Mouse (Mus musculus) kidney, adult 11 months (tissue): ENCODE data around the gene Kri1.
"Not testable (repeated sequence)": the region's sequence is repeated elsewhere in the genome, so short reads cannot be mapped to it uniquely, and the experiment has no call there.

Experiments used
- DNase-seq: peaks from one replicate; pipeline ENCODE4 v3.0.0; 2022

Kri1 gene

DNA sequence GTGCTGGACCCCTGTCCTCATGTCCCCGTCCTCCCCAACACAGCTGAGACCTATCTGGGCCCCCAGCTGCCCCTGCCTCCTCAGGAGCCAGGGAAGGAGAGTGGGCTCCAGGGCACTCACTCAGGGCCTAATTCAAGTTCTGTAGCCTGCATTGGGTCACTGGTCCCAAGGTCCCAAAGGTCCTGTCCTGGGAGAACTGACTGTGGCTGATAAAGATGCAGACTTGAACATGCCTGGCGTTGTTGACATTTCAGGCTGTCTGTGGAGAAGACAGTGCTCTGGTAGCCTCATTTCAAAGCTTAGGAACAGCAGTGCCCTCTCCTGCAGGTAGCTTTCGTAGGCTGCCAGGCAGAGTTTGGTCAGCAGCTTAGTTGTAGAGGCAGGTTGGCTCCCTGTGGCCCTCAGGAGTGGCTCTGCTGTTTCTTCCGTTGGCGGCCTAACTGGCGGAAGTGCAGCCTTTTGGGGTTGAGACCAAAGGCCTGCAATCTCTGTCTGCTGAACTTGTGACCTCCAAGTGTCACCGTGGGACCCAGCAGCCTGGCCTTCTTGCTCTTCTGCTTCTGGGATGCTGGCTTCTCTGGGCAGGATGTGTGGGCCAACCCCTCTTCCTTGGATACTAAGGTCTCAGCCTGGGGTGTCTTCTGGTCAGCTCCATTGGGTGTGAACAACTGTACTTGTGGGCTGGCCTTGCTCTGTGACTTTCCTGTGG, 14.1 kb downstream of the Kri1 start:
- no peak for DNase-seq

DNA sequence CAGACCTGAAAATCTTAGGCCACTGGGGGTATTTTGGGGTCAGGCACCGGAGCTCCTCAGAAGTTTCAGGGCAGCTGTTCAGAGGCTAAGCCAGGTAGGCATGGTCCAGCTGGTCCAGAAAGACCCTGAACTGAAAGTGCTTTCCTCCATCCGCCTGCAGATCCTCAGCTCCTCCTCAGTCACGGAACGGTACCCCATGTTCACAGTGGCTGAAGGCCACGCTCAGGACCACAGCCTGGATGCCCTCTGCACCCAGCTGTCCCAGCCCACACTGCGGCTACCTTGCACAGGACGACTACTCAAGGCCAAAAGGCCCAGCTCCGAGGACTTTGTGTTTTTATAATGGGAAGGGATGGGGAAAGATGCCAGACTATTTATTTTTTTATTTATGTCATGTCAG, 14.7 kb downstream of the Kri1 start:
- no peak for DNase-seq

DNA sequence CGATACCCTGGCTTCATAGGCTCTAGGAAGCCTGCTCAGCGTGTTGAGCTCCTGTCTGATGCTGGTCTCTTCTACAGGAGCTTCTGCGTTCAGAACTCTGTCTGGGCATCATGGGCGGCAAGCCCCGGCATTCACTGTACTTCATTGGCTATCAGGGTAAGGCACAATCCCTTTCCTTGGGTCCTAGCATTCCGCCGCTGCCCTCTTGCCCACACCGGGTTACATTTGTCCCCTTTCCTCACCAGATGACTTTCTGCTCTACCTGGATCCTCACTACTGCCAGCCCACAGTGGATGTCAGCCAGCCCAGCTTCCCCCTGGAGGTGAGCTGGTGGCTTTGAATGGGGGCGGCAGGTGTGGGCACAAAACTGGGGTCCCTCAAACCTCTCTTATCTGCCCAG, 15.4 kb downstream of the Kri1 start:
- no peak for DNase-seq

DNA sequence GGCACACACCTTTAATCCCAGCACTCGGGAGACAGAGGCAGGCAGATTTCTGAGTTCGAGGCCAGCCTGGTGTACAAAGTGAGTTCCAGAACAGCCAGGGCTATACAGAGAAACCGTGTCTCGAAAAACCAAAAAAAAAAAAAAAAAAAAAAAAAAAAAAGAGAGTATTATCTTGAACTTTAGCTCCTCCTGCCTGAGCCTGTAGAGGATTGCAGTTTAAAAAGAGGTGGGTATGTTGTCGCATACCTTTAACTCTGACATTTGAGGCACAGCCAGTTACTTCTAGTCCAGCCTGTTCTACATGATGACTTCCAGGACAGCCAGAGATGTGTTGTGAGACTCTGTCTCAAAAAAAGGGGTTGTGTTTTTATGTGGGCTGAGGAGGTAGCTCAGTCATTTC, 18.2 kb downstream of the Kri1 start:
- DNase-seq: not testable (repeated sequence)

DNA sequence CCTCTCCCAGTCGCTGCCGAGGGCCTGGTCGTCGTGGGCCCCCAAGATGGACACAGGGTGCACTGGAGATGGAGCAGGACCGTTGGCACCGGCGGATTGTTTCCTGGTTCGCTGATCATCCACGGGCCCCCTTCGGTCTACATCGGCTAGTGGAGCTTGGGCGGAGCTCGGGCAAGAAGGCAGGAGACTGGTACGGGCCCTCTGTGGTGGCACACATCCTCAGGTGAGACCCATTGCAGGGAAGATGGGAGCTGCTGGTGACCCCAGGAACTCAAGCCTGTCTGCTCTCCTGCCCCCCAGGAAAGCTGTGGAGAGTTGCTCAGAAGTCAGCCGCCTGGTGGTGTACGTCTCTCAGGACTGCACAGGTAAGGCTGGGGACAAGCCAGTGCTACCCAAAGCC, 19.5 kb downstream of the Kri1 start:
- no peak for DNase-seq

DNA sequence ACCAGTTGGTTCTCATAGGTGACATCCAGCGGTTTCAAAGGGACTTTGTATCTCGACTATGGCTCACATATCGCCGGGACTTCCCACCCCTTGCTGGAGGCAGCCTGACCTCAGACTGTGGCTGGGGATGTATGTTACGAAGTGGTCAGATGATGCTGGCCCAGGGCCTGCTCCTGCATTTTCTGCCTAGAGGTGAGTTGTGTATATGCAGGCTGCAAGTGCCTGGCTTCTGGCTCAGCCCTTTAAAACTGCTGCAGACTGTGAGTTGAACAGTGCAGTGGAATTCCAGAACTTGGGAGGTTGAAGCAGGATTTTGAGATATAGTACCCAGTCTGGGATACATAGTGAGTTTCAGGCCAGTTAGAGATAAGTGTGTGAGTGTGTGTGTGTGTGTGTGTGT, 20.9 kb downstream of the Kri1 start:
- no peak for DNase-seq

DNA sequence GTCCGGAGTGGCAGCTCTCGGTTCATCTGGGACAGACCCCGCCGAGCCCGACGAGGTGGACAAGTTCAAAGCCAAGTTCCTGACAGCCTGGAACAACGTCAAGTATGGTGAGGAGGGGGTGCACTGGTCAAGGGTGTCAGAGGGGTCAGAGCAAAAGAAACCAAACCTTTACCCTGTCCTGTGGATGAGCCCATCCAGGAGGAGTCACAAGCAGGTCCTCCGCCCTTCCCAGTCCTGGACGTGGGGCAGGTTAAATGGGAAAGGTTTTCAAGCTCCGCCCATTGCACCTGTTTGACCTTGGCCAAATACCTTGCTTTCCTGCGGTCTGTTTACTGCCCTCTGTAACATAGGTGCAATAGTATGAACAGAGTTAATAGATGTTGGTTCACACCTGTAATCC, 22.2 kb downstream of the Kri1 start:
- DNase-seq: peak; percentile 79

DNA sequence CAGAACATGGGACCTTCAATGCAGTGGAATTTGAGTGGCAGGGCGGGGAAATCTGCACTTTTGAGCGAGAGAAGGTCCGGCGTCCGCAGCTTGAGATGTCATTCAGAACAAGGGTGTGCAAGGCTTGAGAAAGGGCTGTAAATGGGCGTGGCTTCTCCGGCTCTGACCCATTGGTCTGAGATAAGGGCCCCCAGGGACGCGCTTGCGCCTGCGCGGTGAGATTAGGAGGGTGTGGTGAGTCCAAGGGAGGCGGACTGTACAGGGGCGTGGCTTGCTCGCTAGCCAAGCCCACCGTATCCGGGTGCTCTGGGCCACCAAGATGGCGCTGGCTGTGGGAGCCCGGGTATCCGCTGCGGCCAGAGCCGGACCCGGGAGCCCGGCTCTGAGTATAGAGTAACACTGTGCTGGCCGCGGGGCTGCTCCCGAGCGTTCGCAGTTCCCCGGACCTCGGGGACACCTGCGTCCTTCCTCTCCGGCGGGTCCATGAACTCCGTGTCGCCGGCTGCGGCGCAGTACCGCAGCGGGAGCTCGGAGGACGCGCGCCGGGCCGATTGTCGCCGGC, 22.7 kb downstream of the Kri1 start, which contains the start of gene Atg4d:
Gene Atg4d, plus strand, starts transcription at position 294 of the 562 bp plus-strand sequence.
- DNase-seq: peak; percentile 99

DNA sequence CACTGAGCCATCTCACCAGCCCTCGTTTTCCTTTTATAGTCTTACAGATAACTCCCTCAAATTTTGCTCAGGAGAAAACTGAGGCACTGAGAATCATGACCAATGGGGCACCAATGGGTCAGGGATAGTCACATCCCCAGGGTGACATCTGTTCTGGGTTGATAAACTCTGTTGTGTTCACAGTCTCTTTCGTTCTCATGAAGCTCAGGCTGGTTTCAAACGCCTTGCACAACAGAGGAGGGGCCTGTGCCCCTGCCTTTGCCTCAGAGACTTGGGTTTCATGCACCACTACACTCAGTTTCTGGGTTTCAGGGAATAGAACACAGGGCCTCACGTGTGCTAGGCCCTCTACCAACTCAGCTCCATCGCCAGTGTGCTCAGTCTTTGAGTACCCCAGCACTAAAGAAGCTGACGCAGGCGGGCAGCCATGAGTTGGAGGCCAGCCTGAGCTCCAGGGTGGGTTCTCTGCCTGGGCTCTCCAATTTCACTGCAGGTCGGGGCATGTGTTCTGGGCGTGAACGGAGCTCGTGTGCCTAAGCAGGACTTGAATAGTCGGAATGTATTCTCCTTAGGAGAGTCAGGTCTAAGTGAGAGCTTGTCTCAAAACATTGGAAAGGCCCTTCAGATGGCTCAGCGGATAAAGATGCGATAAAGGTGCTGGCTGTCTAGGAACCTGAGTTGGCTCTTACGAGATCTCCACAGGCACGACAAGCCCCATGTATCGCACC, 23.3 kb downstream of the Kri1 start:
- no peak for DNase-seq

DNA sequence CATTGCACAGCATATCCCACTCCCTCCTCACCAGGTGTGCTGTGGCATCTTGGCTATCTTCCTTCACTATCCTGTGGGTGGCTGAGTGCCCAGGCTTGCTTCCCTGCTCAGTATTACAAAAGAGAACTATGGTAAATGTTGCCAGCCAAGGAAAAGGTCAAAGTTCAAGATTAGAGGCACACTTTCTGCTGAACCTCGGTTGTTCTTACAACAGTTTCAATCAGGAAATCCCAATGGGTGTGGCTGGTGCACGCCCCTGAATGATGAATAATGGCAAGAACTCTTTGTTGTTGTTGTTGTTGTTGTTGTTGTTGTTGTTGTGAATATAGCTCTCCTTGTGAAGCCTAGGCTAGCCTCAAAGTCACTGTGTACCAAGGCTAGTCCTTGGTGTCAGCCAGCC, 25.9 kb downstream of the Kri1 start:
- no peak for DNase-seq

DNA sequence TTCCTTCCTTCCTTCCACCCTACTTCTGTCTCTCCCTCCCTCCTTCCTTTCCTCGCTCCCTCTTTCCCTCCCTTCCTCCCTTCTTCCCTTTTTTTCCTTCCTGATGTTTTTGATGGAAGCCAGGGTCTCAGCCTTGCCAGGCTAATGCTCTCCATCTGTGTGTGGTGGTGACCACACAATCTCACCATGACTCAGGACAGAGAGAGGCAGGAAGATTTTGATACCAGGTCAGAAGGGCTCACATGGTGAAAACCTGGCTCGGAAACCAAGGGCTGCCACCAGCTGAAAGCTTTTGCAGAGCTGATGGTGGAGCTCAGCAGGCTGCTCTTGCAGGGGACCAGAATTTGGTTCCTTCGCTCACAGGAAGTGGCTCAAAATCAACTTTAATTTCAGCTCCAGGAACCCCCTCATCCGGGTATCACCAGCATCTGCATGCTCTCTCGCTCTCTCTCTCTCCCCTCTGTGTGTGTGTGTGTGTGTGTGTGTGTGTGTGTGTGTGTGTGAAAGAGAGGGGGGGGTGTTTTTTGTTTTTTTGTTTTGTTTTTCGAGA, 27.2 kb downstream of the Kri1 start:
- DNase-seq: no peak

DNA sequence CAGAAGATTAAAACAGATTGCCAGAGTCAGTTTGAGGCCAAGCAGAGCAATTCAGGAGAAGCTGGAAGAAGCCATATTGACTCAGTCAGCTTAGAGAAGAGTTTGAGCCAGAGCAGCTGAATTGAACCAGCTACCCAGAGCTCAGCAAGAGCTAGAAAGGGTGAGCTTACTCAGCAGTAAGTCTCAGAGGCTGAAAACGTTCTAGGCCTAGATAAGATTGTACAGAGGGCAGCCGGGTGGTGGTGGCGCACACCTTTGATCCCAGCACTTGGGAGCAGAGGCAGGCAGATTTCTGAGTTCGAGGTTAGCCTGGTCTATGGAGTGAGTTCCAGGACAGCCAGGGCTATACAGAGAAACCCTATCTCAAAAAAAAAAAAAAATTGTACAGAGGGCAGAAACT, 31.4 kb downstream of the Kri1 start:
- DNase-seq: not testable (repeated sequence)

DNA sequence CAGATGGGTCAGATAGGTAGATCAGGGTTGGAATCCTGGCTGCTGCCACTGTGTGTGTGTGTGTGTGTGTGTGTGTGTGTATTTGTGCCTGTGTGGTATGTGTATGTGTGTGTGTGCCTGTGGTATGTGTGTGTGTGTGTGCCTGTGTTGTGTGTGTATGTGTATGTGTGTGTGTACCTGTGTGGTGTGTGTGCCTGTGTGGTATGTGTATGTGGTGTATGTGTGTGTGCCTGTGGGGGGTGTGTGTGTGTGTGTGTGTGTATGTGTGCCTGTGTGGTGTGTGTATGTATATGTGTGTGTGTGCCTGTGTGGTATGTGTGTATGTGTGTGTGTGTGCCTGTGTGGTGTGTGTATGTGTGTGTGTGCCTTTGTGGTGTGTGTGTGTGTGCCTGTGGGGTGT, 33.1 kb downstream of the Kri1 start:
- no peak for DNase-seq

DNA sequence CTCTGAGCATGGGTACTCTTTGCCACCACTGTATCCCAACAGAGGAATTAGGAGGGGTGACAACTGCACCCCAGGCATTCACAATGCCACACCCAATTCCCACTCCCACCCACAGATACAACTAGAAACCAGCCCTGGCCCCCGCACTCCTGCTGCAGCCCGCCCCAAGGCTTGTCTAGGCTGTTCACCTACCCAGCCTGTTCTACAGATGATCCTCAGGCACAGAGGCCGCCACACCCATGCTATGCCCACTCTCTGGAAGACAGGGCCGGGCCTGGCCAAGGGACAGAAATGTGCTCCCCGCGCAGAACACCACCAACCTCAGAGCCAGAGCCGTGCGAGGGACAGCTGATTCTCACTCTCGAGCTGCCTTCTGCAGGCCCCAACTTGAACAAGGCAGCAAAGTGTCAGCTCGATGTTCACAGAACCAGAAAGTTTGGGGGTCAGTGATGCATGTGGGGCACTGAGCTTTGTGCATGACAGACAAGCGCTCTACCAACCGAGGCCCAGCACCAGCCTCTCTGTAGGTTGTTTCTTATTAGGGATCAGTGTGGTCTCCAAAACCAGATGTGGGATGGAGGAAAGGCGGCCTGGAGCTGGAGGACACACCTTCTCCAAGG, 36.5 kb downstream of the Kri1 start:
- DNase-seq: no peak

DNA sequence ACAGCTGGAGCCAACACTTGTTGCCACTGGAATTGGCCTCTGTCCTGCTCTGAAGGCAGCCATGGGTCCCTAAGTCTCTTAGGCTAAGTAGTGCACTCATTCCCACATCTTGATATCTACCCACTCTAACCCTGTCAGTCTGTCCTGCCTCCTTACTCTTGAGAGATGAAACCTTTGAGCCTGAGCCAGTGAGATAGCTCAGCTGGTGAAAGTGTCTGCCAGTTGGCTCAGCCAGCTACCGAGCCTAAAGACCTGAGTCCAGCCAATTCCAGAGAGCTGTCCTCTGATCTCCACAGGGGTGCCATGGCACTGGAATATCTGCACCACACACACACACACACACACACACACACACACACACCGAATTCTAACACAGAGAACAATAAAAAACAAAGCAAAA, 37.3 kb downstream of the Kri1 start:
- DNase-seq: no peak

DNA sequence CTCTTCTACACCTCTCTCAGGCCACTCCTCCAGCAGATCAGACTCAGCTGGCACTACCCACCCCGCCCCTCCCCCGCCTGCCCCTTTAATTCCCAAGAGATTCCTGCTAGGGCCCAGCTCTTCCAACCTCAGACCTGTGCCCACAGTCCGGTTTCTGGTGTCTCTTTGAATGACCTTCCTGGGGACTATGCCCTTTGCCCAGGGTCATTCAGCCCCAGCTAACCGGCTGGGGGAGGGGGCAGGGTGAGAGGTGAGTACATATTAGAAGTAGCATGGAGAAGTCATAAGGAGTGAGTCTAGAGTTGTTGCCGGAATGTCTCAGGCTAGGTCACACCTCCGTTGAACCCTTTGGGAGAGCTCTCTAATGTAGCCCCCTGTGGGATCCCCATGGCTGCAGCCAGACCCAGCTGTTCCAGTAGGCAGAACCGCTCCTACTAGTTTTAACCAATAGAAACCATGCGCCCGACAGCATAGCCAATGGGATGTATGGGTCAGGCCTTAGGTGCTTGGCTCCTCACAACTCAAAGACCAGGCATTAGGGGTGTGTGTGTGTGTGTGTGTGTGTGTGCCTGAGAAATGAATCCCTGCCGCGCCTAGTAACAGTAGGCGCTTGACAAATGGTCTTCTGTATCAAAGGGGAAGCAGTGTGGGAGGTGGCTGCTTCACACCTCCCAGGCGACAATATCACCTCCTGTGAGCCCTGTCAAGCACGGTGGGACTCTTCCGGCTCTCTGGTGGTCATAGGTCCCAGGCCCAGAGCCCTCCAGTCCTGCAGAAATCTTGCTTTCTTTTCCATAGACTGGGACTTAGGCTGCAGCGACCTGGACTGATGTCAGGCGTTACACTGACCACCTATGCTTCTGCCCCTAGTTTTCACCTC, 37.9 kb downstream of the Kri1 start:
- DNase-seq: no peak

DNA sequence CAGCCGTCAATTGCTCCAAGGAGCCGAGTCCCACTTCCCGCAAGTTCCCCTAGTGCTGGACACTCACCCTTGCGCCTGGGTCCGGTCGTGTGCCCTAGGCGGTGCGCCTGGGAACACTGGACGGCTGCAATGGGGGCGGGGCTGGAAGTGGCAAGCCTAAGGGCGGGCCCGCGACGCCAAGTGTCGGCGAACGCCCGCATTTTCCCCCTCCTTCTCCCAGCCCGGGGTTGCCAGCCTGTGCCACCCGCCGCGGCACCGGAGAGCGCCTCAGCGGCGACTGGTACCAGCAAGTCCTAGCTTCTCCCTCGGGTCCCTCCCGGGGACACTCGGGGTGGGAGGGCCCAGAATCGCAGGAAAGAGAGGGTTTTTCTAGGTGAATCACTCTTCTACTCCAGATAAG, 39.4 kb downstream of the Kri1 start, which contains the start of gene S1pr5:
Gene S1pr5, minus strand, starts transcription at position 118 of the 400 bp plus-strand sequence.
- DNase-seq: peak; percentile 55

DNA sequence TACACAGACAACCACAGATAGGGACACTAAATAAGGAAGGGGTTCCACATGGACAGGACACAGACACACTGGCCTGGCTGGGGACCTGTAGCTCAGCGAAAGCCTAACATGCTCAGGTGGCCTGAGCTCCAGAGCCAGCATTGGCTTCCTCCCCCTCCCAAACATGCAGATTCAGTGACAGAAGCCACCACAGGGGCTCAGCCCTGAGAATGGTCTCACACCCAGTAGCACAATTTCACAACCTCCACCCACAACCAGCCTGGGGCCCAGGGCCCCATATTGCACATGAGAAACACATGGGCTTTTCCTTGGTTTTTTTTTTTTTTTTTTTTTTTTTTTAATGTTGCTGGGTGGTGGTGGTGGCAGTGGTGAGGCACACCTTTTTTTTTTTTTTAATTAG, 41.4 kb downstream of the Kri1 start:
- no peak for DNase-seq

DNA sequence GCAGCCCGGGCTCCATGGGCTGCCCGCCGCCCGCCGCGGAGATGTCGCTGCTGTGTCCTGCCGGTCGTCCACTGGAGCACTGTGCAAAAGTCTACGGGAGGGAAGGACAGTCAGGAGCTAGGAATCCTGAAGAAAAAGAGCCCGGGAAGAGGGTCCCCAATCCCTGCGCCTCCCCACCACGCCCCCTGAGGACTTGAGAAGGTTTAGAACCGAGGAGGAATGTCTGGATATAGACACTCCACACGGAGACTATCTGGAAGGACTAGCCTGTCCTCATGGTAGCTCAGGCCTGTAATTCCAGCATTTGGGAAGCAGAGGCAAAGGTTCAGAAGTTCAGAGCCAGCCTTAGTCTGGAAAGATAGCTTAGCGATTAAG, 42.7 kb downstream of the Kri1 start:
- DNase-seq: no peak

DNA sequence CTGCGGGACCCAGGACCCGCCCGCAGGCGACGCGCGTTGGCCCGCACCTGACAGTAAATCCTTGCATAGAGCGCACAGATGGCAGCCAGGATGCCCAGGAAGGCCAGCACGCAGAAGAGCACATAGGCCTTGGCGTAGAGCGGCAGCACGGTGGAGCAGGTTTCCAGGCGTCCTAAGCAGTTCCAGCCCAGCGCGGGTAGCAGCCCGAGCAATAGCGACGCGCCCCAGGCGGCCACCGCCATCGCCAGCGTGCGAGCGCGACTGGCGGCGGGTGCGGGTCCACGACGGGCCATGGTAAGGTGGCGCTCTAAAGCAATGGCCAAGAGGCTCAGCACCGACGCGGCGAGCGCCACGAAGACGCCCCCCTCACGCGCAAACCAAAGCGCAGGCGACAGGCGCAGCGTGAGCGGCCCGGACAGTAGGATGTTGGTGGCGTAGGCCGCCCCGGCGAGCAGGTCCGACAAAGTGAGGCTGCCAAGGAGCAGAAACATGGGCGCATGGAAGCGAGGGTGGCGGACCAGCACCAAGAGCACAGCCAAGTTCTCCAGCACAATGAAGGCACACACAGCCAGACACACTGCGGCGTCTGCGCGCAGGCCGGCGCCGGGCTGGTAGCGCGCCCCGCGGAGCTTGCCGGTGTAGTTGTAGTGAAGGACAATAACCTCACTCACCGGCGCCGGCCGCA, 43.2 kb downstream of the Kri1 start:
- DNase-seq: no peak

DNA sequence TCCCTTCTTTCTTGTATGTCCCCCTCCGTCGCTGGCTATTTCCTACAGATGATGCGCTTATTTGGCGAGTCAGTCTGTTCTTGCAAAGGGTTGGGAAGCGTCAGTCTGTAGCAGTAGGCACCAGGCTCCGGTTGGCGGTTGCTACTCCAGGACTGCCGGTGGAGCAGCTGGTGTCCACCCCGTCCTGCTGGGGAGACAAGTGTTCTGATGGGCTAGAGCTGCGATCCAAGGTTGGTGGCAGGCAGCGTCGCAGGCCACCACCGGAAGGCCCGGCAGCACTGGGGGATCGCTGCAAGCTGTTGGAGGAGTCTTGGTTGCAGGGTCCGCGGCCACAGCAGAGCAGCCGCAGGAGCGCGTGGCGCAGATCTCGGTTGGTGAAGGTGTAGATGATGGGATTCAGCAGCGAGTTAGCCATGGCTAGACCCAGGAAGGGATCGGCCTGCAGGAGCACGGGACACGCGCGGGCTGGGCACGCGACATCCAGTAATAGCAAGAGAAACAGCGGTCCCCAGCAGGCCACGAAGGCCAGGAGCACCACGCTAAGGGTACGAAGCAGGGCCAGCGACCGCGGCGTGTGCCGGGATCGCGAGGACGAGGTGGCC, 43.8 kb downstream of the Kri1 start:
- DNase-seq: no peak
